Mouse (Mus musculus) CD4-positive, CD25-positive, alpha-beta regulatory T cell, adult 4 months (primary cell): ENCODE results near the gene Itga4. TPM values are rescaled to one million over a fixed set of nuclear protein-coding genes. Genes with fewer than 3 reads are reported as not detected.
A peak's percentile ranks its signal among the peaks of the same experiment; 100 is the strongest.

ENCODE experiments used
- ATAC-seq: one replicate; pipeline ENCODE4 v1.8.0; 2017
- polyA plus RNA-seq, 2 experiments: library from polyadenylated mRNA; unstranded; fragments of 100-300 nt; shearing (Covaris generic); gene quantifications; one replicate each; pipeline ENCODE4 v1.2.1; 2017

The Itga4 gene
- polyA plus RNA-seq, result 100 to 1,000 TPM; 162 to 224 TPM

DNA sequence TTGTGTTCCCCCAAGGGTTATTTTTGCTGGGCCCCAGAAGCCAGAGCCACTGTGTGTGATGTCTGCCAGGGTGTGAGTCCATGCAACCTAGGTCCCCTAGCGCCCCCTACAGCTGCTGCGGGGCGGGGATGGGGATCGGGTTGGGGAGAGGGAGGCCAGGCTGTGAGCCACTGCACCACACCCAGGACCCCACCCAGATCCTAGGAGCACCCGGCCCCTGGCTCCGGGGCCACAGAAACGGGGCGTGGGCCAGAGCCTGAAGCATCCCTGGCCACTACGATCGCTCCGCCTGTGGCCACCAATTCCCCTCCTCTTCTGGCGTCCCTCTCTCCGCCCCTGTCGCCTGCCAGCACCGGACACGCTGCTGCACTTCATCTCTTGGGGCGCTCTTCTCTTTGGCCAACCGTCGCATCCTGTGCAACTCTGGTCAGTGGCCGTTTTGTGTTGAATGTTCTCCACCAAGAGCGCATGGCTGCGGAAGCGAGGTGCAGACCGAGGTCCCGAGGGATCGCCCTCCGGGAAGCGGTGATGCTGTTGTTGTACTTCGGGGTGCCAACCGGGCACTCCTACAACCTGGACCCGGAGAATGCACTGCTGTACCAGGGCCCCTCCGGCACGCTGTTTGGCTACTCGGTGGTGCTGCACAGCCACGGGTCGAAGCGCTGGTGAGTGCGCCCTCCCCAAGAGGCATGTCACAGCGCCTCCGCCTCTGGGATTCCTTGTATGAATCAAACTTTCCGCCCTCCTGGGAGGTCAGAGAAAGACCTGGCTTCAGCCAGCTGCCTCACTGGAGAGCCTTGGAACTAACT, at the start of gene Itga4:
Gene Itga4 (plus strand): TSS at position 235 of the 809 bp plus-strand sequence.
- peak; percentile 61 for ATAC-seq

DNA sequence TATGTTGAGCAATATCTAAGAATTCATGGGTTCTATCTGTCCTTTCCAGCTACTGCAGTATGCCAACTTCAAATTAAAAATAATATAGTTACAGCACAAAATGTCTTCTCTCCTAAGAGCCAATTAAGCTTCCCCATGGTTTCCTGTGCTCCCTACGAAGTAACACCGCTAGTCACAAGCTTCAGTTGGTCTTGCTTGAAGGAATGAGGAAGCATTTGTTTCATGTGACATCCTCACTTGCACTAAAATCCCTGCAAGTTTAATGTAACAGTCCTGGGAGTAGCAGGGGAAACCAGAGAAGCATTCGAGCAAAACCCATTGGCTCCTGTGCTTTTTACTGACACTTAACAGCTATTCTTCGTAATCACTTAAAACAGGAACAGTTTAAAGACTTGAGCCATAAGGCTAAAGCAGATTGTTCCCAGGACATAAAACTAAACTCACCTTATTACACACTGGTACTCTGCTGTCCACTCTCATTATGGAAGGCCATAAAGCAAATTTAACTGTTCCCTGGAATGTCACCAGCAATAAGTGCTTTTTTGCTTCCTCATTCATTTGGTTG, 49.0 kb upstream of the Itga4 start:
- no peak for ATAC-seq

DNA sequence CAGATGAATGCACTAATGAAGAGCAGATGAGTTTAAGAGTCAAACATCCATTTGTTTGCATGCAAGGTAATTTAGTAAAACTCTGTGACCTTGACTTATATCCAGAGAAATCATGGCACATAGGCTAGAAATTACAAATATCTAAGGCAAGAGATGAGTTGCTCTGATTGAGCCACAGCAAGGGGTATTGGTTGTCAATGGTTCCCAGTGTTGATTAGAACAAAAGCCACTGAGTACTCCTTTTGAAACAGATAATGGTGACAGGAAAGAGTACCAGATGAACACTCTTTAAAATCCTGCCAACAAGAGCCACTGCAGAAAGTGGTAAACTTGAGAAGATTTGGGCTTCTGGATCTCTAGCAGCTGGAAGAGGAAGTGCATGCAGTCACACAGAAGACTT, 40.2 kb upstream of the Itga4 start:
- ATAC-seq, result no peak

DNA sequence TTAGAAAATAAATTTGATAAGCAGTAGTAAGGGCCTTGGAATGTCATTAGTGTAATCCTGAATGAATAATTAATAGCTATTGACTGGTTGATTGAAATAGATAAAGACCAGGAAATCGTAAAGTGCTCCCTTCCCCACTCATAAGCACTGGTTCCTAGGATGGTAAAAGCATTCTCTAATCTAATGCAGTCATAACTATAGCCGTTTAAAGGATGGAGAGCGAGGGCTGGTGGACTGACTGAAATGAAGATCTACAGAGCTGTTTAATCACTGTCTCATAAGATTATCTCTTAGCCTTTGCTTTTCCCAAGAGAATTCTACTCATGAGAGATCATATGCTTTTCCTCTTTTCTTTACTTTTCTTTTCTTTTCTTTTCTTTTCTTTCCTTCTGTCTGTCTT, 39.7 kb upstream of the Itga4 start:
- no peak for ATAC-seq

DNA sequence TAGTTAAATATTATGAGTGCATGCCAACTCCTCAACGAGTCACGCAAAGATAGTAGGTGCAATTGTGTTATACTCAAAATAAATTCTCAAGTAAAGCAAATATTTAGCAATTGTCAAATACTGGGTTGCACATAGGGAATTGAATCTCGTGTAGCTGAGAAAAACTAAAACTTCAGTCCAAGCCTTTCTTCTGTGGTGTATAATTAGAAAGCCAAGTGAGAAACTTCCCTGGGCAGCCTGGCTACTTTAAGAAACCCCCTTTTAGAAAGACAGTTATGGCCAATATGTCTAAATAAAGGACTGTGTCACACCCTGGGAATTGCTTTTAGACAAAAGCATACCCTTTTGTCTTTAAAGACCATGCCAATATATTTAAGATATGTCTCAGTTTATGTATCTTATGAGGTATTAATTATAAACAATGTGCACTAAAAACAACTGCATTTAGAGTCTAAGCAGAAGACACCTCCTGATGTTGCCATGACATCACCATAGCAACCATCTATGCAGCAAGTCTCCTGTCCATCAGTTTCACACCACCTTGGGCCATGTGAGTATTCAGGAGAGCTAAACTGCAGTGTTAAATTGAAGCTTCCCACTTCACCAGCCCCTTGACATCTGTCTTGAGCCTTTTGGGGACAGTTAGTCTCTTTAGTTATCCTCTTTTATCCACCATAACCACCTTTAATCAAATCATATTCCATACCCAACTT, 30.4 kb upstream of the Itga4 start:
- ATAC-seq, result no peak

DNA sequence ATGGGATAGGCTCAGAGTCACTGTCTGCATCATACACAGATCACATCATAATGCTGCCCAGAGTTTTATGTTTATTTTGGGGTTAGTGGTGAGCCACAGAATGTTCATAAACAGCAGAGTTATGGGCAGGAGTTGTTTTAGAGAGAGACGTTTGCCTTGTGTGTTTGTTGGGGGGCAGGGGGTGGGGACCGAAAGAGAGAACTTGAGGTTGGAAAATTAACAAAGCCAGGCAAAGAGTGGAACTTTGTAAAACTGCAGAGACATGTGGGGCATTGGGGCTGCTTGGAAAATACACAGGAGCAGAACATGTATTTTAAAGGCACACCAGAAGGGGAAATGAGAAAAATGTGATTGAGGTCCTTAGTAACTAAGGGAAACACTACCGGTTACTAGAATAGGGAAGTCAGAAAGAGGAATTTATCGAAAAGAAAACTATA, 27.4 kb upstream of the Itga4 start:
- ATAC-seq, result peak; percentile 35

DNA sequence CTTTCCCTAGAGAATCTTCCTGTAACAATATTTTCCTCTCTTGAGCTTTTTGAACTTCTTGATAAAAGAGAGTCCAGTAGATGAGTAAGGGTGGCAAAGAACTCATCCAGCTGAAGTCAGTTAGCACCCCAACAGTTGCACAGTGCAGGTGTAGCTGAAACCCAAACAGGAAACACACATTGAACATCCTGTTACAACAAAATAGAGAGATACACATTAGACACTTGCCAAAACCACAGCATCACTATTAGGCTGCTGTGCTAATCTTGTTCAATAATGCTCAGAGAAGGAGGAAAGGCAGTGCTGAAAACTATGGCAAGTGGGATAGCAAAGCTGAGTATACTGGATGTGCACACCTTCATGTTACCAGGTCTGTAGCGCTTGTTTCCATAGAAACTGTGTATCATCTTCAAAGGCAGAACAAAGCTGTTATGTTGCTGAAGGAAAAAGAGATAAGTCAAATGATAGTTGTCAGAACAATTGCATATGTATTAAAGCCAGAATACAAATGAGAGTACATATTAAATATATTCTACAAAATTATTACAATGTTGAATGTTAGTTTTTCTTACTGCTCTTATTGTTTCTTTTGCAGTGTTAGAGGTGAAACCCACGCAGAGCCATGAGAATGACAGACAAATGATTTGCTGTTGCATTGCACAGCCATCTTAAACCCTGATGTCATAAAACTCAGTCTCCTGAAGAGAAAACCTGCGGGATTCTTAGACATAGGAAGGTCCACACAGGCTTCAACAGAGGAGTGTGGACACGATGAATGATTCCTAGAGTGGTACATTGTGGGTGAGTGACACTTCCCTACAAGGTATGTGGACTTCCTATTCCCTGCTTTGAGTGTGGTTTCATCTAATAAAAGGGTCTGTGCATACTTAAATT, 23.9 kb upstream of the Itga4 start:
- ATAC-seq, result peak; percentile 79

DNA sequence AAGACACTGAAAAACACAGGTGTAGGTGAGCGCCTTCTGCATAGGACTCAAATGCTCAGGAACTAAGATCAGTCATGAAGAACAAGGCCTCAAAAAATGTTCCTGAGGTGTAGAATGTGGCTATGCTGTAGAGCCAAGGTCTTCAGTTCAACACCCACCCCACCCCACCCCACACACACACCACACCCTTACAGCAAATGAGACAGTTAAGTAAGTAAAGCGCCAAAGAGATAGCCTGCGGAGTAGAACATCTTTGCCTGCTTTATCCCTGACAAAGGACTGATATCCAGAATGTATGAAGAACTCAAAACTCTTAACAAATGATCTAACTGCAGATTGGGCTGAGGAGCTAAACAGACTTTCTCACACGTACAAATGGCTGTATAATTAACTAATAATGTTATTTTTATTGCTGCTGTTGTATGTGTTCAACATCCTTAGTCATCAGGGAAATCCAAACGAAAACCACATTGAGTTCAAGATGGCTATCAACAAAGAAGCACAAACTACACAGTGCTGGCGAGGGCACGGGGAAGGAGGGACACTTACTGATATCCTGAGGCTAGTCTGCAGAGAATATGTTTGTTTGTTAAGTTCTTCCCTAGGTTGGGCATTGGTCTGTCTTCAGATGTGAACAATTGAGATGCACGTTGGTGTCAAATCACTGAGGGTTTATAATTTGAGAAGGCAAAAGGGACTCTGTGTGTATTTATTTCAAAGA, 19.3 kb upstream of the Itga4 start:
- no peak for ATAC-seq

DNA sequence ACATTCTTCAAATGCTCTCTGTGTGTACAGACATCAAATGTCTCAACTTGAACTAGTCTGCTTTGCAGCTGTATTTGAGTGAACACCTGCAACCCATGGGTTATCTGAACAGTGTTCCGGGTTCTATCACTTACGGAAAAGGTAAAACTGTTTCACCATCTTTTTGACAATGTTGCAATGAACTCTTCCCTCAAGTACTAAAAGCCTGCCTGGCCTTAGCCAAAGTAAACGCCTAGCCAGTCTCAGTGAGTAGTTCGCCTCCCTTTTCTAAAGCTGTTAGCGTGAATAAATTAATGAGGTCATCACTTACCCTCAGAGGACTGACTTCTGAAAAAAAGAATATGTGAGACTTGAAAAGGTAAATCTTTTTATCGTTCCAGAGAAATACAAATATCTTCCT, 18.0 kb upstream of the Itga4 start:
- no peak for ATAC-seq

DNA sequence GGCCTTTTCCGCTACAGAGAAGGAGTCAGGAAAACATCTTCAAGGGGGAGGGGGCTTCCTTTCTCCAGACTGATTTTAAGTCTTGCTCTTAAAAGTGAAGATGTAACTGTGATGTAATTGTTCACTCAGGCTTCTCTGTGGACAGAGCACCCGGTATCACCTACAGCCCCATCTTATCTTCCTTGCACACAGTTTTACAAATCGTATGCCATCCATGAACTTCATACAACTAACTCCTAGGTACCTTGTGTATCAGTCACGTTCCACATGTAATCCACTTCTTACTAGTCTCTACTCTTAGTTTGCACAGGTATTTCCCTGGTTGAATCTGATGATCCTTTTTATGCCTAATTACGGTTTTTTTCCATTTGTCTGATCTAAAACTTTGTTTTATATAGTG, 10.9 kb upstream of the Itga4 start:
- no peak for ATAC-seq

DNA sequence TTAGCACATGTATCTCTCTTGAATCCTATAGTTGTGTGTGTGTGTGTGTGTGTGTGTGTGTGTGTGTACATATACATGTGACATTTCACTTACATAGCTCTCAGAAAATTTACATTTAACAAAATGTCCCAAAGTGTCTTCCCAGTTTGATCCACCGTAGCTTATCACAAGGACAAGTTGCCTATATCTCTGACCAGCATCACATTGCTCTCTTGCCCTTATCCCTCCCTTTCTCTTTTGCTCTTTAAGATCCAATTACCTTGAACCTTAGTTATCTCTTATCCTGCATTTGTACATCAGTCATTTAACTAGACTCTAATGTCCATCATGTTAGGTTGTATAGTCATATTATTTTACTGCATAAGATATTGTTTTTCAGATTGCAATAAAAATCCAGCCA, 10.5 kb upstream of the Itga4 start:
- no peak for ATAC-seq

DNA sequence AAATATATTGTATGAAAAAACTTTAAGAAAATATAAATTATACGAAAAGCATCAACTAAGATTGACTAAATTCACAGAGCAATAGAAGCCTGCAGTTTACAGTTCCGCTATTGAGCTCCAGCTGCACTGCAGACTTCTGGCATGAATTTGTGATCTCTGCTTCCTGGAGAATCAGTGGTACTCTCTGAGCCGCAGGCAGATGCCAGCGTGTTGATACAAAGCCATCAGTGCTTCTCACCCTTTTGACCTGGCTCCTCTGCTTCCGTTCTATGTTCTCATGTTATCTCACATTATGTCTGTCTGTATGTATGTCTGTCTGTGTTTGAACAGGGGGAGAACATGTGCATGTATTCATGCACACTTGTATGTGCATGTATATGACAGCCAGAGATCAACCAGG, 6.9 kb upstream of the Itga4 start:
- peak; percentile 44 for ATAC-seq

DNA sequence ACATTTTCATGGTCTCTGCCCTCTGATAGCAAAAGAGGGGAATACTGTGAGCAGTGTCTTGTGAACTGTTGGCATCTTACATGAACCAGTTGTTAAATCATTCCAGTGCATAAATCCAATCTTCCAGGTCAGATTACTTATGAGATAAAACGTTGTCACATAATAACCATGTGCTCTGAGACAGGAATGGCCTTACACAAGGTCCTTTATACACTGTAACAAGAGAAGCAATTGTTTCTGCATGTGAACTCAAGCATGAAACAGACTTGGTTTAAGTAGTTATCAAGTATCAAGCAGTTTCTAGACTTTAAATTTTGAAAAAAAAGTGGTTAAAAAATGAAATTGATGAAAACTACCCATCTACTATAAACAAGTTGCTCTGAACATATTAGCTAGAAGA, 4.7 kb upstream of the Itga4 start:
- no peak for ATAC-seq

DNA sequence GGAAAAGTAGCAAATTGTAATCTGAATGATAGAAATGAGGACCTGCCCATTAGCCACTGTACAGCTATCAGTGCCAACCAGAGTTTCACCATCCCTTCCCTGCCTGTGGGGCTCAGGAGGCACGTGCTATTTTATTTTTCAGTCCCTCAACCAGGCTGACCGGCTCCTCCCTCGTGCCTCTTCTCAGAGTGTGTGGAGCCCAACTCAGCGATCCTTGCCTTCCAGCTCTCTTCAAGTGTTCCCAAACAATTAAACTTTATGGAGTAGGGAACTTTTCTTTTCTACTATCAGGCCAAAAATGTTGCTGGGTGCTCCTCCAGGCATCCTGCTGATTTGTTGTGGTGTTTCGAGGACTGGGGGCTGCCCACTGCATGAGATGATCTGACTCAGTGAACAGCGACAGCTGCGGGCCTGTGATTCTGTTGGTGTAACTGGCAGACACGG, 1.4 kb upstream of the Itga4 start:
- ATAC-seq, result no peak

DNA sequence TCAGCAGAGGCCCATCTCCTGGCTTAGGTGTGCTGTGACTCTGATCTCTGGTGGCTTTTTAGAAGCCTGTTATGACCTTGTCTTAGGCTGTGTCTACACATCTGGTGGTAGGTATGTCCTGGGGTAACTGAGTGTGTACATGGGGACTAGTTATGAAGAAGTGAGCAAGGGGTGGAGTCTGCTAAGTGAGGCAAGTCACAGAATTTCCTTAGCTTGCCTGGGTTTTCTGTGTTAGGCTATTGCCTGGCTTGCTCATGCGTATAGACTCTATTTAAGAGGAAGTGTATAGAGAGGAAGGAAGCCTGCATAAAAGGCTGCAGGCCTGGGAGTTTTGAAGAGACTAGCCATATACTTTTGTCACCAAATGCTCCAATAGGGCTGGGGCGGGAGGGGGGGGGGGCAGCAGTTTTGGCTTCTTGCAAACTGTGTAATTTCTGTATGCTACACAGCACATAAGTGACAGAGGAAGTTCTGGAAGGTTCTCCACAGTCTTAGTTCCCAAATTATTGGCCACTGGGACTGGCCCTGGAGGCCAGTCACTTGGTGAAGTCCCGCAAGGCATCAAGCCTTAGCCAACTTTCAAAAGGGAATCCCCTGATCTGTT, 536 bp upstream of the Itga4 start:
- peak; percentile 51 for ATAC-seq

DNA sequence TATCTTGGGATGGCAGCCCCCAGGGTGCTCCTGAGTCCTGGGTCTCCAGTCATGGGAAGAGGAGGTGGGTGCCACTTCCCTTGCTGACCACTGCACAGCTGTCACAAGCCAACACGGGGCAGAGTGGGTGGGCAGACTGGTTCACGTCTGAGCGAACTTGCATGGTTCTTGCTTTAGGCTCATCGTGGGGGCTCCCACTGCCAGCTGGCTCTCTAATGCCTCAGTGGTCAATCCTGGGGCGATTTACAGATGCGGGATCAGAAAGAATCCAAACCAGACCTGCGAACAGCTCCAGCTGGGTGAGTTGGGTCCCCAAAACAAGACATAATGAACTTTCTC, 744 bp downstream of the Itga4 start:
- no peak for ATAC-seq

DNA sequence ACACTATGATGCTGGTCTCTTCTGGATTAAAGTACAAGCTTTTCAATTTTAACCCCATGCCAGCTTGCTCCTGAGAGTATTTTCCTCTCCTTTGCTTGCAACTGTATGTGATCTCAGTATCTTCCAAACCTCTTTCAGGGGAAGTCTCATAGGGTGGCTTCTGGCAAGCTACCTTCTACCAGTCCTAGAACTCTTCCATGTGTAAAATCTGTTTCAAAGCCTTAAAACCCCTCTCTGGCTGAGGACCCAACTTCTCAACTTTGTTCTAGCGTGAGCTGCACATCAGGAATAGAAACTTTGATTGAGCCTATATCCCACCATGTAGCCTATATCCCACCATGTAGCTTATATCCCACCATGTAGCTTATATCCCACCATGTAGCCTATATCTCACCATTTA, 1.1 kb downstream of the Itga4 start:
- no peak for ATAC-seq

DNA sequence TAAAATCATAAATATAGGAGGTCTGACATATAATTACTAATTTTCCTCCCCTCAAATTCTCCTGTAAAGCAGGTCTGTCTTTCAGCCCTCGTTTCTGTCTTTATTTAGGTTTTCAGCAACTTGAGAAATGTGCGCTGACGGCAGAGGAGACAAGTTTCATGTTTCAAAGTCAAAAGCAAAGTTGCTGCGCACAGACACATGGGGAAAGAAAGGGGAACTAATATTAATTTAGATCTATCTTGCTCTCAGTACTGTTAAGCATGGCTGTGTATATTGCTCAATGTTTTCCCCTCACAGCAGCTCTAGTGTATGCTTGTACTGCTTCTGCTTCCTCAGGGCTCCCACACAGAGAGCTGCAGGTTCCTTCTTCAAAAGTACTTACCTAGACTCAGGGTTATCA, 1.7 kb downstream of the Itga4 start:
- ATAC-seq, result no peak

DNA sequence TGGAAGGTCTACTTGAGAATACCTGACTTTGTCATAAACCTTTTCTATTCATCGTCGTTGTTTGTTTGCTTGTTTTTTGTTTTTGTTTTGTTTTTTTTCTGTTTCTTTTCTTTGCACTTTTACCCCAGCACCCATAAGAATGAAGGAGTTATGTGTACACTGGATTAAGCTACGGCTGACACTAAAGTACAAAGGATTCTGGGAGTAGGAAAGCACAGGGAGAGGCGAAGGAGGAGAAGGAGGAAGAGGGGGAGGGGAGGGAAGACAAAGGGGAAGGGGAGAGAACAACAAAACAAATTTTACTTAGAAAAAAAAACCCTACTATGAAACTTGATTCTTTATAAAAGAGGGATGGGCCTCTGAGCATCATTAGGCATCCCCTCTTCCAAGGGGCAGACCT, 2.2 kb downstream of the Itga4 start:
- no peak for ATAC-seq

DNA sequence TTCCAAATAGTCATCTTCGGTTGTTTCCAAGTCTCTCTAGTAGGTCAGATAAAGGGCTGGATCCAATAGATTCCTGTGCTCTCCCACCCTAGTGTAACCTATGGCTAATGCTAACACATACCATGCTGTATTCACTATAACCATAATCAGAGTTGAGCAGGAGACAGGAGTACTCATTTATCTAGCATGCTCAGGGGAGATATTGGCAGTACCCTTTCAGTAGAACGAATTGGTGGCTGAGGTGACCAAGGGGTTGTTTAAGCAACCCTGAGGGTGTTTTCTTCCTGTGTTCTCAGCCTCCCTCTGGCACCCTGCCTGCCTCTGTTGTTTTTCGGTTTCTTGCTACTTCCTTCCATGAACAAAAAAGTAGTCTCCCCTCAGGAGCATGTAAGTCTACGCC, 4.1 kb downstream of the Itga4 start:
- ATAC-seq, result peak; percentile 12

DNA sequence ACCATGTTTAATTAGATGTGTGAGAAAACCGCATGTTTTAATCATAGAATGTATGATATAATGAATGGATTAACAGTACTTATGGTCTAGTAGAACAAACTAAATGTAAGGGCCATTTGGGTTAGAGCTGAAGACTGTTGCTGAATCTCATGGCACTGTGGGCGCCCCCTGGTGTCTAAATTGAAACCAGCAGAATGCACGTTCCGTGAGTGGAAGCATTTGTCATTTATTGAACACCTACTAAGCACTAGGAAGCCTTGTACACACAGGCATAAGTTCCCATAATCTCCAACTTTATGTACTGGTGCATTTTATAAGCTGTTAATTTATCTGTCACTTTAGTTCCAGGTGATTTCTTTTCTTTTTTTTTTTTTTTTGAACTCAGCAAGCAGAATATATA, 10.4 kb downstream of the Itga4 start:
- ATAC-seq, result peak; percentile 69

DNA sequence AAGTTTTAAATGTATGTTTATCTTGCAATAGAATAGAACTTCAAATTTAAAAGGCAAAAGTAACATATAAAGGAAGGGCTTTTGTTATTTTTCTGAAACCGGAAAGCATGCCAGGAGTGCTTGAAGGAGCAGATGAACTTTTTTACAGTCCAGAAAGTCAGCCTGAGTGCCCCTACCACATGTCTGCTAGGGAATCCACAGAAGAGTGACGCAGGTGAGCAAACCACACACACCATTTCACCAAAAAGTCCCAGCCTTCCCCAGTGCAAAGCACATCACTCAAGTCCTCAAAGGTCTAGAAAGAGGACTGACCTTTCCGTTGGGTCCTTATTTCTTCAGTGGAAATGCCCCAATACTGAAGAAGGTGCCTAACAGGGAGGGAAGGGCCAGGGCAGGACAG, 11.3 kb downstream of the Itga4 start:
- ATAC-seq, result peak; percentile 60
